Mouse (Mus musculus) hindbrain, embryonic 16.5 days (tissue): Measurements from ENCODE around the gene Slc30a9. TPM values are rescaled to one million over a fixed set of nuclear protein-coding genes. Genes with fewer than 3 reads are reported as not detected.

Source experiments
- ATAC-seq: fragments of 200-750 bp; cut with Nextera tagmentation; 2 replicates; pipeline ENCODE4 v1.8.0; 2017; ENCODE audit warnings: moderate TSS enrichment, moderate library complexity
- H3K27ac ChIP-seq: fragments of 300-500 bp; sonication (generic); 2 replicates; pipeline ENCODE4 v1.5.1; 2014; ENCODE audit warnings: low read depth, mild to moderate bottlenecking, control low read depth, low read length, moderate library complexity
- H3K27me3 ChIP-seq: fragments of 300-500 bp; sonication (generic); replicated peaks from 2 replicates; pipeline ENCODE4 v1.6.1; 2014; ENCODE audit warnings: low read length; ENCODE audit not compliant: control insufficient read depth, insufficient read depth
- H3K36me3 ChIP-seq: fragments of 300-500 bp; sonication (generic); 2 replicates; pipeline ENCODE4 v1.6.1; 2014; ENCODE audit warnings: mild to moderate bottlenecking, low read length, moderate library complexity, mixed read lengths; ENCODE audit not compliant: control insufficient read depth, insufficient read depth
- H3K4me1 ChIP-seq: fragments of 300-500 bp; sonication (generic); 2 replicates; pipeline ENCODE4 v1.6.1; 2014; ENCODE audit warnings: low read depth, low read length; ENCODE audit not compliant: control insufficient read depth, insufficient read depth
- H3K4me2 ChIP-seq: fragments of 300-500 bp; sonication (generic); 2 replicates; pipeline ENCODE4 v1.6.1; 2014; ENCODE audit warnings: mild to moderate bottlenecking, low read length, control low read depth, moderate library complexity
- H3K4me3 ChIP-seq: fragments of 300-500 bp; sonication (generic); 2 replicates; pipeline ENCODE4 v1.5.1; 2014; ENCODE audit warnings: mild to moderate bottlenecking, low read length, control low read depth, moderate library complexity
- H3K9ac ChIP-seq: fragments of 300-500 bp; sonication (generic); 2 replicates; pipeline ENCODE4 v1.6.1; 2014; ENCODE audit warnings: low read depth, mild to moderate bottlenecking, control low read depth, low read length, moderate library complexity
- H3K9me3 ChIP-seq: fragments of 300-500 bp; sonication (generic); 2 replicates; pipeline ENCODE4 v1.6.1; 2014; ENCODE audit warnings: mild to moderate bottlenecking, low read length, moderate library complexity; ENCODE audit not compliant: control insufficient read depth
- WGBS: fragments of 180-500 bp; shearing (Covaris S2); extraction: QIAGEN DNeasy Blood & Tissue Kit; methylation state at CpG from one replicate; pipeline ENCODE4 v1.1.7; 2014; 5-methylcytosine and 5-hydroxymethylcytosine counted together
- polyA plus RNA-seq: library from polyadenylated mRNA; unstranded; fragments of >200 nt; fragmentation: Nextera tagmentation; extraction: Ambion mirVana; gene quantifications from 2 replicates; pipeline ENCODE4 v1.2.1, GENCODE M21; 2015

The Slc30a9 gene
- polyA plus RNA-seq, 1 experiment from 2014 or later: 172 TPM

- Histone ChIP-seq H3K4me1 (no peaks in the 10 kb centered on the region), H3K9me3 (no peaks in the 10 kb centered on the region), H3K9ac (no peak overlapping the region), H3K36me3 (no peaks in the 10 kb centered on the region), H3K4me2 (no peak overlapping the region), H3K27ac (no peak overlapping the region), H3K4me3 (no peak overlapping the region), H3K27me3 (no peaks in the 10 kb centered on the region)
- ATAC-seq: no peak
- WGBS: 82% methylated on average over 2 of the region's 2 CpGs
Observed at GRCm38 (mm10) chr5:67362931-67363330, 56.2 kb downstream of the Slc30a9 start.

DNA sequence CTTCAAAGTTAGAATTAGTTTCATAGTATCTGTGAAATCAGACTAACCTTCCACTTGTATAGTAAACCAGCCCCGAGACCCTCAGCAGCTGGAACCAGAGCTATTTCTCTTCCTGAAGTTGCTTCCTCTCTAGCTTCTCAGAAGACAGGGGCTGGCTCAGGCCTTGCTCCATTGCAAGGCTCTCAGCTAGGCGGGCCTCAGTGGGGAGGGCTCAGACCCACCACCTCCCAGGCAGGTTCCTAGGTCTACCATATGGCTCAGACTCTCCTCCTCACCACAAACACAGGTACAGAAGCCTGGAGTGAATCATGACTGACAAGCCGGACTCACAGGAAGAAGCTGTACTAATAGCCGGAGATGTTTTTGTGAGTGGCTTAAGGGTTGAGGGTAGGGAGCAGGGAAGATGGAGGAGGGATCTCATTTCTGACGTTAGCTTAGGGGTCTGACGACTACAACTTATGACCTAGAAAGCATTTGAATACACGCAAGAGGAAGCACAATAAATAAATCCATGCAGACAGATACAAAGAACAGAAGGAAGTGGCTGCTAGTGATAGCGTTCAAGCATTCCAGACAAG is 70.4 kb downstream of the Slc30a9 start:
- Histone ChIP-seq H3K9me3 (no peaks in the 10 kb centered on the region), H3K4me2 (no peak overlapping the region), H3K4me1 (no peaks in the 10 kb centered on the region), H3K4me3 (no peak overlapping the region), H3K27ac (no peak overlapping the region), H3K36me3 (no peaks in the 10 kb centered on the region), H3K27me3 (no peaks in the 10 kb centered on the region), H3K9ac (no peak overlapping the region)
- WGBS: 90% methylated on average over 8 of the region's 8 CpGs
- no peak for ATAC-seq

- Histone ChIP-seq H3K9me3 (no peaks in the 10 kb centered on the region), H3K4me3 (no peak overlapping the region), H3K4me2 (no peak overlapping the region), H3K9ac (no peak overlapping the region), H3K27ac (no peak overlapping the region), H3K36me3 (no peaks in the 10 kb centered on the region), H3K4me1 (no peaks in the 10 kb centered on the region), H3K27me3 (no peaks in the 10 kb centered on the region)
- 41% methylated on average over 2 of the region's 2 CpGs for WGBS
- no peak for ATAC-seq
Observed at GRCm38 (mm10) chr5:67381690-67382089, 74.9 kb downstream of the Slc30a9 start.

GRCm38 (mm10) chr5:67382556-67382955 is 75.8 kb downstream of the Slc30a9 start:
- no peaks in the 10 kb centered on the region for H3K4me1 ChIP-seq
- no peak overlapping the region for H3K4me2 ChIP-seq
- no peaks in the 10 kb centered on the region for H3K27me3 ChIP-seq
- H3K9me3 ChIP-seq: no peaks in the 10 kb centered on the region
- ATAC-seq: no peak
- no peak overlapping the region for H3K27ac ChIP-seq
- no peaks in the 10 kb centered on the region for H3K36me3 ChIP-seq
- 90% methylated on average over 7 of the region's 7 CpGs for WGBS
- no peak overlapping the region for H3K4me3 ChIP-seq
- H3K9ac ChIP-seq: no peak overlapping the region

DNA sequence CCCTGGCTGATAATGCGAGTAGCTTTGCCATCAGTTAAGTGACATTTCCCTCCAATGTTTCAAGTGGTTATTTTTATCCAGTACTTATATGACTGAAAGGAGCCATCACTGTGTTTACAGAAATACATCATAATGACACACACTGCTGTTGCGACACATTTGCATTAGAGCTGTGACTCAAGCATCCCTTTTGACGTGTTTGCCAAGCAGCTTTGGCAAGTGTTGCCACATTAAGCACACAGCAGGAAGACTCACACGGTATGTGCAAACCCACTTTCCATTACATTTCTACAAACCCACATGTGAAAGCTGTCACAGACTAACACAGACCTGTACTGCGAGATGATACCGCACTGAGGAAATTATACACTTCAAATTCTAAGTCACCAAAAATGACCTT is 87.2 kb downstream of the Slc30a9 start:
- Histone ChIP-seq H3K36me3 (0 out of 2 replicates have a peak, but pooled peaks cover 12% of the 10 kb centered on the region), H3K9me3 (no peaks in the 10 kb centered on the region), H3K4me3 (no peak overlapping the region), H3K9ac (no peak overlapping the region), H3K4me2 (no peak overlapping the region), H3K27me3 (no peaks in the 10 kb centered on the region), H3K27ac (no peak overlapping the region), H3K4me1 (no peaks in the 10 kb centered on the region)
- no peak for ATAC-seq
- WGBS: 80% methylated on average over 6 of the region's 6 CpGs

DNA sequence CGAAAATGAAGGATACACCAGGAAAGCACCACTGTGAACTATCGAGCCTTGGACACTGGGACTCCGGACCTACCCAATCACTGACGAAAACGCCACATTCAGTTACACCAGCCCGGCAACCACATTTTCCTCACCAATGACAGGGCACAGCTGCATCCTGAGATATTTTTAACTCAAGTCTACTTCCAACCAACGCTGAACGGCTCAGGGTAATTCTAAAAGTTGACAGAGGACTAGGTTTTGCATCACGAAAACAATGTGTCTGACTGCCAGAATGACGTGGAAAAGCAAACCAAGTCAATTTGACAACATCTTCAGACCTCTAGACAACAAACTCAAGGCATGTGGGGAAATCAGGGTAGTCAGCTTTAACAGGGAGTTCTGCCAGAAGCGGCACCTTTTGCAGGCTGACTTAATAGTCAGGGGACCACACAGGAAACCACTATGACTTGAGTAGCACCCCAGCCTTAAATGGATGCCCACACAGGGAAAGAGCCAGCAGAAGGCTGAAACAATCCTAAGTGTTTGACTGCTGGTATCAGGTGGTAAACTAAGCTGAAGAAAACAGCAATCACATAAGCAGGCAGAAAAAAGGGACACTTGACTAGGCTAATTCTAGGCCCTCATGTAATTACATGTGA is 88.6 kb downstream of the Slc30a9 start:
- Histone ChIP-seq H3K4me3 (no peak overlapping the region), H3K4me2 (no peak overlapping the region), H3K9me3 (no peaks in the 10 kb centered on the region), H3K27ac (no peak overlapping the region), H3K9ac (no peak overlapping the region), H3K36me3 (0 out of 2 replicates have a peak, but pooled peaks cover 12% of the 10 kb centered on the region), H3K4me1 (no peaks in the 10 kb centered on the region), H3K27me3 (no peaks in the 10 kb centered on the region)
- WGBS: 90% methylated on average over 11 of the region's 11 CpGs
- ATAC-seq: no peak

GRCm38 (mm10) chr5:67397186-67397585 is 90.4 kb downstream of the Slc30a9 start:
- no peak for ATAC-seq
- WGBS: 86% methylated on average over 14 of the region's 14 CpGs
- H3K36me3 ChIP-seq: 0 out of 2 replicates have a peak, but pooled peaks cover 12% of the 10 kb centered on the region

GRCm38 (mm10) chr5:67399876-67400607 is 93.3 kb downstream of the Slc30a9 start:
- WGBS: 78% methylated on average over 28 of the region's 28 CpGs
- Histone ChIP-seq H3K4me3 (no peak overlapping the region), H3K4me1 (no peaks in the 10 kb centered on the region), H3K36me3 (peaks cover 12% of the 10 kb centered on the region), H3K9me3 (no peaks in the 10 kb centered on the region), H3K4me2 (no peak overlapping the region), H3K9ac (no peak overlapping the region), H3K27me3 (no peaks in the 10 kb centered on the region), H3K27ac (no peak overlapping the region)
- ATAC-seq: no peak

More at GRCm38 (mm10) chr5:67397186-67397585, 90.4 kb downstream of the Slc30a9 start:
- Histone ChIP-seq H3K4me1 (no peaks in the 10 kb centered on the region), H3K9ac (no peak overlapping the region), H3K4me2 (no peak overlapping the region), H3K4me3 (no peak overlapping the region), H3K27me3 (no peaks in the 10 kb centered on the region), H3K27ac (no peak overlapping the region), H3K9me3 (no peaks in the 10 kb centered on the region)
